Mouse (Mus musculus): ENCODE data around the gene Prc1. TPM values are rescaled to one million over a fixed set of nuclear protein-coding genes. Genes with fewer than 3 reads are reported as not detected.

The Prc1 gene
- total and polyA plus RNA-seq, 3 experiments: 14.6 to 229 (median 161) TPM

DNA sequence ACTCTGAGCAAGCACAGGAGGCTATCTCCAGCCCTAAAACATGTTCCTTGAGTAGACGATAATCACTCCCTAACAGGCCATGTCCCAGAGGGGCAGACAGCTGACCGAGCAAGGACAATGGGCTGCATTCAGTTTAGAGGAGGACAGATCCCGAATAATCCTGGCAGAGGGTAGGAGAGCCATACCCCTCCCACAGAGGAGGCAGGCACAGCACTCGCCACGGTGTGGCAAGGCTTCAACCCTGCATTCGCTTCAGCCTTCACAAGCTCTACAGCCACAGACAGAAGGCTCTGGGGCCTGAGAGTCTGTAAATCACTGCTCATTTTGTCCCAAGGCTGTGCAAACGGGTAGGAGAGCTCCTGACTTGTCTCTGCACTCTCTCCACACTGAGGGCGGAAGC is 62.9 kb downstream of the Prc1 start:
- no peak overlapping the region for H3K4me3 ChIP-seq (ENCODE audit: low read depth, low read length)
- ATAC-seq (ENCODE audit: extremely low read depth, insufficient number of reproducible peaks, low FRiP score, poor library complexity, severe bottlenecking) (no peak), DNase-seq (ENCODE audit: low spot score) (no peak)
- no peaks in the 10 kb centered on the region; the same call in 1 of the 2 replicates for H3K27me3 ChIP-seq (ENCODE audit: insufficient read depth, low read length)
- TF ChIP-seq TAL1 (conservative IDR thresholded peaks at IDR 0.05; ENCODE audit: low read depth, low read length) (no peak), POLR2AphosphoS5 (IDR thresholded peaks at IDR 0.05; ENCODE audit: insufficient replicate concordance, low read depth, low read length) (no peak), CTCF (IDR thresholded peaks at IDR 0.05; ENCODE audit: low read depth, low read length) (no peak), GATA2 (IDR thresholded peaks at IDR 0.05; ENCODE audit: borderline replicate concordance, low read depth, low read length) (no peak), GATA1 (IDR thresholded peaks at IDR 0.05; ENCODE audit: borderline replicate concordance, low read length) (no peak)
- no peaks in the 10 kb centered on the region for H3K9me3 ChIP-seq (replicated peaks)
- peaks cover 95% of the 10 kb centered on the region for H3K36me3 ChIP-seq (replicated peaks)
- H3K4me1 ChIP-seq (ENCODE audit: insufficient read depth, low read depth, low read length): peaks cover 3% of the 10 kb centered on the region; the same call in 1 of the 2 replicates

DNA sequence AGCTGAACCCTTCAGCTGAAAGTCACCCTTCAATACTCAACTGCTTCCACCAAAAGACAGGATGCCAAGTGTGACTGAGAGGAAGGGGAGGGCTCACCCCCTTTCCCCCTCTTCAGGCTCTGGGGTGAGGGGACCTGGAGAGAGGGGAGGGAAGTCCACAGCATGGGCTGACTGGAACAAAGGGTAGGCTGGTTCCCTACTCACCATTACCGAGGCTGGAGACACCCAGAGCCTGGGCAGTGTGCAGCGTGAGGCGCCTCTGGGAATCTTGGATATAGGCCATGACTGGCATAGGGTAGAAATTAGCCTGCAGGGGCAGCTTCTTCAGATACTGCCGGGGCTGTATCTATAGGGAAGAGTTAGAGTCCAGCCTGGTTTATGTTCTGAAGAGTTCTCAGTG is 63.8 kb downstream of the Prc1 start:
- no peak for TF ChIP-seq TAL1 (conservative IDR thresholded peaks at IDR 0.05; ENCODE audit: low read depth, low read length)
- no peak for TF ChIP-seq POLR2AphosphoS5 (IDR thresholded peaks at IDR 0.05; ENCODE audit: insufficient replicate concordance, low read depth, low read length)
- ATAC-seq (ENCODE audit: extremely low read depth, insufficient number of reproducible peaks, low FRiP score, poor library complexity, severe bottlenecking) (no peak), DNase-seq (ENCODE audit: low spot score) (no peak)
- no peaks in the 10 kb centered on the region for H3K9me3 ChIP-seq (replicated peaks)
- H3K36me3 ChIP-seq (replicated peaks): peaks cover 95% of the 10 kb centered on the region
- H3K4me1 ChIP-seq (ENCODE audit: insufficient read depth, low read depth, low read length): peaks cover 3% of the 10 kb centered on the region; the same call in 1 of the 2 replicates
- no peaks in the 10 kb centered on the region; the same call in 1 of the 2 replicates for H3K27me3 ChIP-seq (ENCODE audit: insufficient read depth, low read length)
- H3K4me3 ChIP-seq (ENCODE audit: low read depth, low read length): no peak overlapping the region

DNA sequence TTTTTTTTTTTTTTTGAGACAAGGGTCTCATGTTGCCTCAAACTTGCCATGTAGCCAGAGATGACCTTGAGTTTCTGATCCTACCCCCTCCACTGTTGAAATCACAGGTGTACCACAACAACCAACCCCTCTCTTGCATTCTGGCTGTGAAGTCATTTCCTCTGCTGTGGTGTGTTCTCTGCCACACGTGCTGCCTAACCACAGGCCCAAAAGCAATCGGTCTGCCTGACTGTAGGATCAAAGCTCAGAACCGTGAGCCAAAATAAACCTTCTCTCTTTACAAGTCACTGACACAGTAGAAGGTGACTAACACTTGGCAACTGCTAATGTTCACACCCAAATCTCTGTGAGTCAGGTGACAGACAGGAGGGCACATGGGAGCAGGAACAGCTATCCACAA is 66.2 kb downstream of the Prc1 start:
- no peaks in the 10 kb centered on the region for H3K9me3 ChIP-seq (replicated peaks)
- H3K36me3 ChIP-seq (replicated peaks): peaks cover 95% of the 10 kb centered on the region
- H3K27me3 ChIP-seq (ENCODE audit: insufficient read depth, low read length): no peaks in the 10 kb centered on the region; the same call in 1 of the 2 replicates
- no peak overlapping the region for H3K4me3 ChIP-seq (ENCODE audit: low read depth, low read length)
- no peak for DNase-seq (ENCODE audit: low spot score)
- ATAC-seq (ENCODE audit: extremely low read depth, insufficient number of reproducible peaks, low FRiP score, poor library complexity, severe bottlenecking): no peak
- no peaks in the 10 kb centered on the region for H3K4me1 ChIP-seq (ENCODE audit: insufficient read depth, low read depth, low read length)
- TF ChIP-seq GATA2 (IDR thresholded peaks at IDR 0.05; ENCODE audit: borderline replicate concordance, low read depth, low read length) (no peak), GATA1 (IDR thresholded peaks at IDR 0.05; ENCODE audit: borderline replicate concordance, low read length) (no peak), CTCF (IDR thresholded peaks at IDR 0.05; ENCODE audit: low read depth, low read length) (no peak), TAL1 (conservative IDR thresholded peaks at IDR 0.05; ENCODE audit: low read depth, low read length) (no peak), POLR2AphosphoS5 (IDR thresholded peaks at IDR 0.05; ENCODE audit: insufficient replicate concordance, low read depth, low read length) (no peak)

DNA sequence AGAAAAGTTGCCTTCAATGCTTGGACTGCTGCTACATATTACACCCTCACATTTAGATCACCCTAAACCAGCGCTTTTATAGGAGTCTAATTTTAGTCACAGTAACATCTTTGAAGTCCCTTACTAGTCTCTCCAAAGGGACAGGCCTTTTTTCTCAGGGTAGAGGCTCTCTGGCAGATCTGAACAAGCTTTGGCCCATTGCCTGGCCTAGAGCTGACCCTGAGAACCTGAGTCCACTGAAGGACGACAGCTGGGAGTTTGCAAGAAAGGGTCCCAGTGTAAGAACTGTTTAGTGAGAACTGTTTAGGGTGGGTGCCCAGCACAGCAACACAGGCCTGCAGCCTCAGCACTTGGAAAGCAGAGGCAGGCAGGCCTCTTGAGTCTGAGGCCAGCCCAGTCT is 71.5 kb downstream of the Prc1 start:
- no peaks in the 10 kb centered on the region; the same call in 1 of the 2 replicates for H3K27me3 ChIP-seq (ENCODE audit: insufficient read depth, low read length)
- H3K36me3 ChIP-seq (replicated peaks): peaks cover 84% of the 10 kb centered on the region
- H3K9me3 ChIP-seq (replicated peaks): no peaks in the 10 kb centered on the region
- TF ChIP-seq POLR2AphosphoS5 (IDR thresholded peaks at IDR 0.05; ENCODE audit: insufficient replicate concordance, low read depth, low read length): no peak
- TF ChIP-seq CTCF (IDR thresholded peaks at IDR 0.05; ENCODE audit: low read depth, low read length): no peak
- no peak for TF ChIP-seq TAL1 (conservative IDR thresholded peaks at IDR 0.05; ENCODE audit: low read depth, low read length)
- TF ChIP-seq GATA1 (IDR thresholded peaks at IDR 0.05; ENCODE audit: borderline replicate concordance, low read length): no peak
- no peak for TF ChIP-seq GATA2 (IDR thresholded peaks at IDR 0.05; ENCODE audit: borderline replicate concordance, low read depth, low read length)
- H3K4me1 ChIP-seq (ENCODE audit: insufficient read depth, low read depth, low read length): peaks cover 23% of the 10 kb centered on the region
- H3K4me3 ChIP-seq (ENCODE audit: low read depth, low read length): no peak overlapping the region
- DNase-seq (ENCODE audit: low spot score) (no peak), ATAC-seq (ENCODE audit: extremely low read depth, insufficient number of reproducible peaks, low FRiP score, poor library complexity, severe bottlenecking) (no peak)

Other genes starting within 250 kb of the Prc1 start
- gene Idh2, start 179.1 kb upstream of the Prc1 start, total RNA-seq (2014; fragmentation: Nextera tagmentation): 58.5 and 87.5 TPM in 2 replicates
- 98.7 and 106 TPM in 2 replicates for gene Idh2, start 179.1 kb upstream of the Prc1 start, total RNA-seq (2017)
- 90.0 and 114 TPM in 2 replicates for gene Idh2, start 179.1 kb upstream of the Prc1 start, polyA plus RNA-seq (2012)
- 35.6 and 69.0 TPM in 2 replicates for gene Sema4b, start 107.6 kb upstream of the Prc1 start, total RNA-seq (2014; fragmentation: Nextera tagmentation)
- gene Sema4b, start 107.6 kb upstream of the Prc1 start, total RNA-seq (2017): 21.7 and 23.9 TPM in 2 replicates
- 19.0 and 26.5 TPM in 2 replicates for gene Sema4b, start 107.6 kb upstream of the Prc1 start, polyA plus RNA-seq (2012)
- 35.2 and 44.2 TPM in 2 replicates for gene Cib1, start 61.6 kb upstream of the Prc1 start, total RNA-seq (2014; fragmentation: Nextera tagmentation)
- gene Cib1, start 61.6 kb upstream of the Prc1 start, total RNA-seq (2017): 82.9 and 124 TPM in 2 replicates
- gene Cib1, start 61.6 kb upstream of the Prc1 start, polyA plus RNA-seq (2012): 43.6 and 49.6 TPM in 2 replicates
- 10.2 and 14.1 TPM in 2 replicates for gene Gdpgp1, start 61.6 kb upstream of the Prc1 start, total RNA-seq (2014; fragmentation: Nextera tagmentation)
- 5.9 and 6.2 TPM in 2 replicates for gene Gdpgp1, start 61.6 kb upstream of the Prc1 start, total RNA-seq (2017)
- gene Gdpgp1, start 61.6 kb upstream of the Prc1 start, polyA plus RNA-seq (2012): 3.7 and 3.8 TPM in 2 replicates
- 1.5 and 3.7 TPM in 2 replicates for gene Ttll13, start 48.1 kb upstream of the Prc1 start, total RNA-seq (2014; fragmentation: Nextera tagmentation)
- 0.35 and 3.3 TPM in 2 replicates for gene Ttll13, start 48.1 kb upstream of the Prc1 start, total RNA-seq (2017)
- 0.13 and 0.26 TPM in 2 replicates for gene Ttll13, start 48.1 kb upstream of the Prc1 start, polyA plus RNA-seq (2012)
- 40.6 and 61.3 TPM in 2 replicates for gene Ngrn, start 33.2 kb upstream of the Prc1 start, total RNA-seq (2014; fragmentation: Nextera tagmentation)
- 76.2 and 82.7 TPM in 2 replicates for gene Ngrn, start 33.2 kb upstream of the Prc1 start, total RNA-seq (2017)
- gene Ngrn, start 33.2 kb upstream of the Prc1 start, polyA plus RNA-seq (2012): 41.9 and 43.6 TPM in 2 replicates
- gene Vps33b, start 24.8 kb upstream of the Prc1 start, total RNA-seq (2014; fragmentation: Nextera tagmentation): 50.7 and 77.5 TPM in 2 replicates
- 29.7 and 33.2 TPM in 2 replicates for gene Vps33b, start 24.8 kb upstream of the Prc1 start, total RNA-seq (2017)
- 4.1 and 4.3 TPM in 2 replicates for gene Vps33b, start 24.8 kb upstream of the Prc1 start, polyA plus RNA-seq (2012)
- 22.7 and 25.8 TPM in 2 replicates for gene Rccd1, start 30.0 kb downstream of the Prc1 start, total RNA-seq (2014; fragmentation: Nextera tagmentation)
- gene Rccd1, start 30.0 kb downstream of the Prc1 start, total RNA-seq (2017): 27.8 and 28.7 TPM in 2 replicates
- 12.5 and 14.3 TPM in 2 replicates for gene Rccd1, start 30.0 kb downstream of the Prc1 start, polyA plus RNA-seq (2012)
- 14.9 and 19.9 TPM in 2 replicates for gene Unc45a, start 46.6 kb downstream of the Prc1 start, total RNA-seq (2014; fragmentation: Nextera tagmentation)
- gene Unc45a, start 46.6 kb downstream of the Prc1 start, total RNA-seq (2017): 24.1 and 27.1 TPM in 2 replicates
- 37.4 and 39.0 TPM in 2 replicates for gene Unc45a, start 46.6 kb downstream of the Prc1 start, polyA plus RNA-seq (2012)
- 64.8 and 66.3 TPM in 2 replicates for gene Hddc3, start 48.7 kb downstream of the Prc1 start, total RNA-seq (2014; fragmentation: Nextera tagmentation)
- 114 and 124 TPM in 2 replicates for gene Hddc3, start 48.7 kb downstream of the Prc1 start, total RNA-seq (2017)
- 48.9 and 55.0 TPM in 2 replicates for gene Hddc3, start 48.7 kb downstream of the Prc1 start, polyA plus RNA-seq (2012)
- gene Man2a2, start 76.9 kb downstream of the Prc1 start, total RNA-seq (2014; fragmentation: Nextera tagmentation): 58.7 and 63.1 TPM in 2 replicates
- 49.3 and 57.3 TPM in 2 replicates for gene Man2a2, start 76.9 kb downstream of the Prc1 start, total RNA-seq (2017)
- gene Man2a2, start 76.9 kb downstream of the Prc1 start, polyA plus RNA-seq (2012): 31.7 and 37.0 TPM in 2 replicates
- gene Fes, start 93.5 kb downstream of the Prc1 start, total RNA-seq (2014; fragmentation: Nextera tagmentation): 1.5 and 2.7 TPM in 2 replicates
- gene Fes, start 93.5 kb downstream of the Prc1 start, total RNA-seq (2017): 5.4 TPM in 2 replicates
- gene Fes, start 93.5 kb downstream of the Prc1 start, polyA plus RNA-seq (2012): 3.4 and 4.9 TPM in 2 replicates
- 25.1 and 26.0 TPM in 2 replicates for gene Furin, start 111.0 kb downstream of the Prc1 start, total RNA-seq (2014; fragmentation: Nextera tagmentation)
- 16.2 and 21.3 TPM in 2 replicates for gene Furin, start 111.0 kb downstream of the Prc1 start, total RNA-seq (2017)
- gene Furin, start 111.0 kb downstream of the Prc1 start, polyA plus RNA-seq (2012): 30.4 and 33.0 TPM in 2 replicates
- gene Blm, start 240.7 kb downstream of the Prc1 start, total RNA-seq (2014; fragmentation: Nextera tagmentation): 198 and 220 TPM in 2 replicates
- 76.4 and 89.2 TPM in 2 replicates for gene Blm, start 240.7 kb downstream of the Prc1 start, total RNA-seq (2017)
- 81.8 and 96.9 TPM in 2 replicates for gene Blm, start 240.7 kb downstream of the Prc1 start, polyA plus RNA-seq (2012)

All from G1E (cell line).